Mouse (Mus musculus) liver, postnatal 0 days (tissue): ENCODE results near the gene H2al1b. TPM values are rescaled to one million over a fixed set of nuclear protein-coding genes. Genes with fewer than 3 reads are reported as not detected.

Experiments used
- ATAC-seq: fragments of 200-750 bp; cut with Nextera tagmentation; 2 replicates; pipeline ENCODE4 v1.8.0; 2017; ENCODE audit warnings: mild to moderate bottlenecking, moderate library complexity
- DNase-seq: peaks from one replicate; pipeline ENCODE4 v3.0.0-alpha.2; 2016
- H3K27ac ChIP-seq: fragments of 300-500 bp; sonication (generic); 2 replicates; pipeline ENCODE4 v1.5.1; 2014; ENCODE audit warnings: antibody characterized with exemption, moderate library complexity, mild to moderate bottlenecking, low read depth
- H3K27me3 ChIP-seq: fragments of 300-500 bp; sonication (generic); 2 replicates; pipeline ENCODE4 v1.6.1; 2014; ENCODE audit warnings: low read length, control low read depth, mixed read lengths; ENCODE audit not compliant: insufficient read depth
- H3K36me3 ChIP-seq: fragments of 300-500 bp; sonication (generic); replicated peaks from 2 replicates; pipeline ENCODE4 v1.6.1; 2014; ENCODE audit warnings: mild to moderate bottlenecking, control low read depth, low read length, moderate library complexity, mixed read lengths; ENCODE audit not compliant: insufficient read depth
- H3K4me1 ChIP-seq: fragments of 300-500 bp; sonication (generic); 2 replicates; pipeline ENCODE4 v1.6.1; 2014; ENCODE audit warnings: antibody characterized with exemption, mild to moderate bottlenecking, control low read depth; ENCODE audit not compliant: insufficient read depth
- H3K4me2 ChIP-seq: fragments of 300-500 bp; sonication (generic); 2 replicates; pipeline ENCODE4 v1.6.1; 2014; ENCODE audit warnings: low read depth, mild to moderate bottlenecking, low read length, moderate library complexity, mixed read lengths
- H3K4me3 ChIP-seq: fragments of 300-500 bp; sonication (generic); 2 replicates; pipeline ENCODE4 v1.5.1; 2014; ENCODE audit warnings: low read depth, low read length
- H3K9ac ChIP-seq: fragments of 300-500 bp; sonication (generic); replicated peaks from 2 replicates; pipeline ENCODE4 v1.6.1; 2014; ENCODE audit warnings: mild to moderate bottlenecking, moderate library complexity
- H3K9me3 ChIP-seq: fragments of 300-500 bp; sonication (generic); 2 replicates; pipeline ENCODE4 v1.6.1; 2016; ENCODE audit warnings: mild to moderate bottlenecking, control low read depth, low read length, mixed read lengths
- CTCF ChIP-seq: sonication (generic); IDR thresholded peaks from 2 replicates; pipeline ENCODE4 v1.5.1; 2016; ENCODE audit warnings: antibody characterized with exemption, low read depth
- EP300 ChIP-seq: IDR thresholded peaks from 2 replicates; pipeline ENCODE4 v1.6.1; 2016; ENCODE audit warnings: antibody characterized with exemption, low read depth, mild to moderate bottlenecking
- WGBS: fragments of 180-500 bp; shearing (Covaris S2); extraction: QIAGEN DNeasy Blood & Tissue Kit; methylation state at CpG from one replicate; pipeline ENCODE4 v1.1.7; 2014; ENCODE audit not compliant: insufficient replicate concordance; 5-methylcytosine and 5-hydroxymethylcytosine counted together
- polyA plus RNA-seq: library from polyadenylated mRNA; unstranded; fragments of >200 nt; fragmentation: Nextera tagmentation; extraction: Ambion mirVana; gene quantifications from 2 replicates; pipeline ENCODE4 v1.2.1, GENCODE M21; 2015

The H2al1b gene
- polyA plus RNA-seq, 1 experiment from 2014 or later, result not detected

- H3K27me3 ChIP-seq, result no peaks in the 10 kb centered on the region; the same call in 1 of the 2 replicates
- no peak overlapping the region for H3K9ac ChIP-seq
- no peak for ATAC-seq
- DNase-seq, result no peak
- no peak overlapping the region for H3K4me2 ChIP-seq
- no peaks in the 10 kb centered on the region for H3K4me1 ChIP-seq
- H3K9me3 ChIP-seq, result no peaks in the 10 kb centered on the region
- no peak overlapping the region for H3K4me3 ChIP-seq
- no peak overlapping the region for H3K27ac ChIP-seq
- no peaks in the 10 kb centered on the region for H3K36me3 ChIP-seq
- no peak for TF ChIP-seq EP300
- TF ChIP-seq CTCF, result no peak
- 80% methylated on average over 3 of the region's 3 CpGs for WGBS
Observed at GRCm38 (mm10) chrX:11346756-11347155, 44.5 kb downstream of the H2al1b start.

Other genes starting within 250 kb of the H2al1b start
- gene H2al1a, start 3.2 kb upstream of the H2al1b start, polyA plus RNA-seq, result not detected in 2 replicates
- not detected in 2 replicates for gene H2al1c, start 3.2 kb downstream of the H2al1b start, polyA plus RNA-seq
- not detected in 2 replicates for gene H2al1d, start 6.4 kb downstream of the H2al1b start, polyA plus RNA-seq
- gene H2al1e, start 9.5 kb downstream of the H2al1b start, polyA plus RNA-seq, result not detected in 2 replicates
- not detected in 2 replicates for gene H2al1f, start 12.7 kb downstream of the H2al1b start, polyA plus RNA-seq
- gene H2al1g, start 15.8 kb downstream of the H2al1b start, polyA plus RNA-seq, result not detected in 2 replicates
- gene H2al1h, start 19.1 kb downstream of the H2al1b start, polyA plus RNA-seq, result not detected in 2 replicates
- gene H2al1i, start 22.2 kb downstream of the H2al1b start, polyA plus RNA-seq, result not detected in 2 replicates
- gene H2al1j, start 25.4 kb downstream of the H2al1b start, polyA plus RNA-seq, result not detected in 2 replicates